Mouse (Mus musculus): ENCODE data around the gene Timm13.

DNA sequence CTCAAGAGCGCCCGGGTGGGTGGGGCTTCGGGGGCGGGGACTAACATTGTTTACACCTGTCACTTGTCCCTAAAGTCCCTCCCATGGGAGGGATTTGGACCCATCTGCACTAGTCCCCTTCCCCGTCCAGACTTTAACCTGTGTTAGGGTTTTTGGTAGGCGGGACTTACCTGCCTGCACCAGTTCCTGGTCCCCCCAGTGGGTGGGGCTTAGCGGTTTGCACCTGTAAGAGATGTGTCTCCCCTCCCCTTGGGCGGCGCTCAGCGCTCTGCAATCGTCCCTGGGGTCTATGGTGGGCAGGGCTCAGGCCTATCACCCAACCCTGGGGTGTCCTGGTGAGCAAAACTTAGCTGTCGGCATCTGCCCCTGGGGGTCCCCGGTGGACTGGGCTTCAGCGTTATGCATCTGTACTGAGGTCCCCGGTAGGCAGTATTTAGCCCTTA lies 16.6 kb upstream of the Timm13 start:
- TF ChIP-seq CTCF (IDR thresholded peaks at IDR 0.05; ENCODE audit: low read depth) (no peak), EP300 (IDR thresholded peaks at IDR 0.05; ENCODE audit: low read depth) (no peak)

Measured in liver, embryonic 14.5 days (tissue).